In the genomic region with DNA sequence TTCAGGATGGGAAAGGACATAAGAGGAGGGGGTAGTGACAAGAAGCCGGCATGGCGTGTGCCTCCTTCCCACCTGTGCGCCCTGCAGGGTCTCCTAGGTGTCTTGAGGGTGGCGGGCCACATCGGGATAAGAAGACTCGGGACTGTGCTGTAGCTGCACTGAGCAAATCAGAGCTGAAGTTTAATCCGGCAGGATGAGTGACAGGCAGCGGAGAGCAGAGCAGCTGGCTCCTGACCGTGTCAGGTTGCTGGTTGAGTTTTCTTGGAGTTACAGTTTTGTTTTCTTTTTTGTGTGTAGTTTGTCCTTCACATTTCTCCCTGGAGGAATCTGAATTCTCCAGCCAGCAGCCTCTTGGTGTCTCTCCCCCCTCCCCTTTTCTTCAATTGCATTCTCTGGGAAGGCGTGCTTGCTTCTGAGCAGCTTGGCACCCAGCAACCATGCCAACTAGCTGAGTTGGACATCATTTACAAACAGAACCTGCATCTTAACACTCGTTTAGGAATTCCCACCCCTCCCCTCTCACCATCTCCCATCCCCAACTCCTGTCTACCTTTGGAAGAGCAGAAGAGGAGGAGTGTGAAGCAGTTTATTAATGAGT, we compare ENCODE assay signal across 8 mouse cellular contexts. TPM values are rescaled to one million over a fixed set of nuclear protein-coding genes. Genes with fewer than 3 reads are reported as not detected.
DNase-seq lines count a peak whose midpoint lies in the region; ATAC-seq and TF ChIP-seq lines count a peak whose summit lies in the region.

No protein-coding gene starts in this region.

- no peak overlapping the region for H3ac ChIP-seq in myocyte (ENCODE audit: control insufficient read depth, insufficient read length)

- H3K4me1 ChIP-seq in lung, adult 2 months (ENCODE audit: control insufficient read depth, insufficient read depth, low read length): peaks cover 44% of the 10 kb centered on the region
- peaks cover 61% of the 10 kb centered on the region for H3K4me1 ChIP-seq in embryonic facial prominence, embryonic 12.5 days
- H3K4me1 ChIP-seq in hindbrain, embryonic 15.5 days (replicated peaks): peaks cover 69% of the 10 kb centered on the region

- peak overlapping the region; percentile 98 for H3K4me2 ChIP-seq in embryonic facial prominence, embryonic 12.5 days (replicated peaks)
- H3K4me2 ChIP-seq in hindbrain, embryonic 15.5 days: peak overlapping the region; percentile 75
- peak overlapping the region; percentile 84 for H3K4me2 ChIP-seq in myocyte (ENCODE audit: low read depth)

- H3K9me3 ChIP-seq in embryonic facial prominence, embryonic 12.5 days: no peaks in the 10 kb centered on the region
- no peaks in the 10 kb centered on the region for H3K9me3 ChIP-seq in hindbrain, embryonic 15.5 days

- 0 out of 2 replicates have a peak, but pooled peaks cover 9% of the 10 kb centered on the region for H3K36me3 ChIP-seq in embryonic facial prominence, embryonic 12.5 days
- H3K36me3 ChIP-seq in hindbrain, embryonic 15.5 days: no peaks in the 10 kb centered on the region
- no peaks in the 10 kb centered on the region for H3K36me3 ChIP-seq in myocyte (ENCODE audit: control insufficient read depth, insufficient read depth)

- 11% methylated on average over 11 of the region's 11 CpGs for WGBS in lung, adult 2 months
- WGBS in embryonic facial prominence, embryonic 12.5 days: 5% methylated on average over 11 of the region's 11 CpGs
- 9% methylated on average over 11 of the region's 11 CpGs for WGBS in hindbrain, embryonic 15.5 days

- no peak for TF ChIP-seq CTCF in lung, adult 2 months (IDR thresholded peaks at IDR 0.05; ENCODE audit: insufficient read depth, low read length)

- no peak for ATAC-seq in embryonic facial prominence, embryonic 12.5 days (ENCODE audit: insufficient number of reproducible peaks, insufficient read depth, low FRiP score, low TSS enrichment)
- no peak for ATAC-seq in hindbrain, embryonic 15.5 days (ENCODE audit: low FRiP score, low read depth)

- H3K9ac ChIP-seq in embryonic facial prominence, embryonic 12.5 days: peak overlapping the region; percentile 99
- peak overlapping the region; percentile 94 for H3K9ac ChIP-seq in hindbrain, embryonic 15.5 days

- peaks cover 65% of the 10 kb centered on the region for H3K79me2 ChIP-seq in myocyte (ENCODE audit: control insufficient read depth, insufficient read depth)

- no peaks in the 10 kb centered on the region for H3K27me3 ChIP-seq in embryonic facial prominence, embryonic 12.5 days
- H3K27me3 ChIP-seq in hindbrain, embryonic 15.5 days: peaks cover 5% of the 10 kb centered on the region; the same call in 1 of the 2 replicates
- H3K27me3 ChIP-seq in myocyte (ENCODE audit: control insufficient read depth, insufficient read depth, insufficient read length): no peaks in the 10 kb centered on the region

- TF ChIP-seq POLR2A in lung, adult 2 months (IDR thresholded peaks at IDR 0.05; ENCODE audit: borderline replicate concordance, extremely low read depth, low read depth, low read length): 0 out of 2 replicates have a peak, but pooled peaks have one; percentile 1
- no peak for TF ChIP-seq POLR2A in myocyte (IDR thresholded peaks at IDR 0.05; ENCODE audit: insufficient read length, low read depth)

- H3K27ac ChIP-seq in embryonic facial prominence, embryonic 12.5 days: peak overlapping the region; percentile 99
- peak overlapping the region; percentile 100 for H3K27ac ChIP-seq in hindbrain, embryonic 15.5 days (replicated peaks)

- H3K4me3 ChIP-seq in lung, adult 2 months (replicated peaks; ENCODE audit: extremely low read depth, low read depth, low read length): peak overlapping the region; percentile 85
- H3K4me3 ChIP-seq in embryonic facial prominence, embryonic 12.5 days: peak overlapping the region; percentile 100
- peak overlapping the region; percentile 93 for H3K4me3 ChIP-seq in hindbrain, embryonic 15.5 days
- H3K4me3 ChIP-seq in myocyte: peak overlapping the region; percentile 84

- no peak for DNase-seq in lung, adult 2 months
- no peak for DNase-seq in lung, postnatal 25 days (ENCODE audit: low spot score)
- DNase-seq in cerebellum, adult 11-12 months: no peak
- no peak for DNase-seq in layer of hippocampus, adult 18-20 months (ENCODE audit: low spot score in 2 of 2)
- no peak for DNase-seq in layer of hippocampus, adult 8-10 months (ENCODE audit: low spot score in 2 of 2)

TF ChIP-seq in myocyte, 11 proteins besides CTCF, POLR2A, EP300 and RAD21:
- TF ChIP-seq E2F4 (IDR thresholded peaks at IDR 0.05; ENCODE audit: insufficient read depth) (no peak), REST (IDR thresholded peaks at IDR 0.05; ENCODE audit: insufficient read depth, insufficient read length) (no peak), TCF3 (IDR thresholded peaks at IDR 0.05; ENCODE audit: insufficient read length, low read depth) (peak; percentile 57), MYOG (IDR thresholded peaks at IDR 0.05; ENCODE audit: control insufficient read depth in 1 of 3, insufficient read depth in 1 of 3, insufficient read length in 2 of 3, low read depth in 2 of 3) (peak in 2 of 3 experiments; percentile 38 to 74), MAX (IDR thresholded peaks at IDR 0.05; ENCODE audit: low read depth) (no peak), MYOD1 (IDR thresholded peaks at IDR 0.05; ENCODE audit: control insufficient read depth in 1 of 3, insufficient read length in 2 of 3, low read depth in 2 of 3) (peak; percentile 96 to 98 (median 98))

RNA-seq across cellular contexts. Expression of a gene that starts 2.5 kb away (rescaled TPM):
- polyA plus RNA-seq in lung, adult 2 months (2012; rRNA removed): 182 and 227 TPM in 2 replicates
- 85.1 and 91.0 TPM in 2 replicates for polyA plus RNA-seq in embryonic facial prominence, embryonic 12.5 days (2016; fragmentation: Nextera tagmentation; extraction: Ambion mirVana)
- 19.0 and 19.4 TPM in 2 replicates for polyA plus RNA-seq in hindbrain, embryonic 15.5 days (2015; fragmentation: Nextera tagmentation; extraction: Ambion mirVana)
- 65.0 TPM for polyA plus RNA-seq in myocyte (2012; fragmentation: generic; extraction: Trizol)
- 100 to 1,000 TPM; 108 to 115 TPM for total RNA-seq in layer of hippocampus, adult 18-20 months (2021)
- 100 to 1,000 TPM; 104 to 120 (median 111) TPM for total RNA-seq in layer of hippocampus, adult 8-10 months (2022)

RNA-seq across cellular contexts. Expression of a gene that starts 19.5 kb away (rescaled TPM):
- polyA plus RNA-seq in lung, adult 2 months (2012; rRNA removed): 0.12 and 0.30 TPM in 2 replicates
- polyA plus RNA-seq in embryonic facial prominence, embryonic 12.5 days (2016; fragmentation: Nextera tagmentation; extraction: Ambion mirVana): 3.3 and 3.9 TPM in 2 replicates
- 4.2 and 11.6 TPM in 2 replicates for polyA plus RNA-seq in hindbrain, embryonic 15.5 days (2015; fragmentation: Nextera tagmentation; extraction: Ambion mirVana)
- polyA plus RNA-seq in myocyte (2012; fragmentation: generic; extraction: Trizol): 33.3 TPM
- under 1 TPM; 0.25 to 0.77 TPM for total RNA-seq in layer of hippocampus, adult 18-20 months (2021)
- total RNA-seq in layer of hippocampus, adult 8-10 months (2022): under 1 TPM; 0.11 to 0.39 (median 0.18) TPM

RNA-seq across cellular contexts. Expression of a gene that starts 49.6 kb away (rescaled TPM):
- polyA plus RNA-seq in lung, adult 2 months (2012; rRNA removed): 22.4 and 25.1 TPM in 2 replicates
- polyA plus RNA-seq in embryonic facial prominence, embryonic 12.5 days (2016; fragmentation: Nextera tagmentation; extraction: Ambion mirVana): 76.5 and 84.1 TPM in 2 replicates
- 61.6 and 64.7 TPM in 2 replicates for polyA plus RNA-seq in hindbrain, embryonic 15.5 days (2015; fragmentation: Nextera tagmentation; extraction: Ambion mirVana)
- 53.7 TPM for polyA plus RNA-seq in myocyte (2012; fragmentation: generic; extraction: Trizol)
- 10 to 100 TPM; 28.0 to 29.0 TPM for total RNA-seq in layer of hippocampus, adult 18-20 months (2021)
- 10 to 100 TPM; 24.5 to 31.8 (median 27.5) TPM for total RNA-seq in layer of hippocampus, adult 8-10 months (2022)
